Mouse (Mus musculus) limb, embryonic 10.5 days (tissue): ENCODE measurements around the gene Ankrd33b. TPM values are rescaled to one million over a fixed set of nuclear protein-coding genes. Genes with fewer than 3 reads are reported as not detected.

ENCODE experiments used
- DNase-seq: peaks from one replicate; pipeline ENCODE4 v3.0.0-alpha.2; 2017; ENCODE audit warnings: low spot score
- H3K27ac ChIP-seq: fragments of 300-500 bp; sonication (generic); 2 replicates; pipeline ENCODE4 v1.5.1; 2016; ENCODE audit warnings: mild to moderate bottlenecking
- H3K27me3 ChIP-seq: fragments of 300-500 bp; sonication (generic); 2 replicates; pipeline ENCODE4 v1.6.1; 2016; ENCODE audit warnings: low read depth, mild to moderate bottlenecking; ENCODE audit not compliant: poor library complexity, severe bottlenecking
- H3K36me3 ChIP-seq: fragments of 300-500 bp; sonication (generic); 2 replicates; pipeline ENCODE4 v1.6.1; 2016; ENCODE audit warnings: mild to moderate bottlenecking, moderate library complexity
- H3K4me1 ChIP-seq: fragments of 300-500 bp; sonication (generic); 2 replicates; pipeline ENCODE4 v1.6.1; 2016
- H3K4me3 ChIP-seq: fragments of 300-500 bp; sonication (generic); 2 replicates; pipeline ENCODE4 v1.5.1; 2016; ENCODE audit warnings: mild to moderate bottlenecking, moderate library complexity
- H3K9me3 ChIP-seq: fragments of 300-500 bp; sonication (generic); replicated peaks from 2 replicates; pipeline ENCODE4 v1.6.1; 2016; ENCODE audit warnings: mild to moderate bottlenecking
- WGBS: fragments of 180-500 bp; shearing (Covaris S2); methylation state at CpG from one replicate; pipeline ENCODE4 v1.1.7; 2016; 5-methylcytosine and 5-hydroxymethylcytosine counted together
- polyA plus RNA-seq: library from polyadenylated mRNA; unstranded; fragments of >200 nt; fragmentation: Nextera tagmentation; extraction: Ambion mirVana; gene quantifications from 2 replicates; pipeline ENCODE4 v1.2.1, GENCODE M21; 2016

Ankrd33b gene
- polyA plus RNA-seq, 1 experiment from 2014 or later: 0.39 TPM

DNA sequence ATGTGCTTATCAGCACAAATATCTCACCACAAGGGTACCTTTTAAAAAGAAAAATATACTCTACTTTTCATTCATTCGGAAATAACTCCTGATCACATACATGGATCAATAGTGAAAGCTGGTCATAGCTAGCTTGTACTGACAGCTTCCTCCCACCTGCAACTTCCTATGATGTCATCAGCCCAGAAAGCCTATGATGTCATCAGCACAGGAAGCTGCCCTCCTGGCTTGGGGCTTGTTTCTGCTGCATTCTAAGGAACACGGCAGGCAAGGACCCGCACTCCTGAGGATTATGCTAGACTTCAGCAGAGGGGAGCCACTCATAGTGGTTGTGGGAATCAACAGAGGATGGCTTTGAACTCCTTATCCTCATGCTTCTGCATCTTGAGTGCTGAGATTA, 63.2 kb downstream of the Ankrd33b start:
- no peaks in the 10 kb centered on the region for H3K36me3 ChIP-seq
- H3K4me1 ChIP-seq: peaks cover 26% of the 10 kb centered on the region
- WGBS: 85% methylated on average over 3 of the region's 3 CpGs
- H3K27ac ChIP-seq: no peak overlapping the region
- no peak for DNase-seq
- no peak overlapping the region for H3K4me3 ChIP-seq
- 0 out of 2 replicates have a peak, but pooled peaks cover 4% of the 10 kb centered on the region for H3K27me3 ChIP-seq
- no peaks in the 10 kb centered on the region for H3K9me3 ChIP-seq

DNA sequence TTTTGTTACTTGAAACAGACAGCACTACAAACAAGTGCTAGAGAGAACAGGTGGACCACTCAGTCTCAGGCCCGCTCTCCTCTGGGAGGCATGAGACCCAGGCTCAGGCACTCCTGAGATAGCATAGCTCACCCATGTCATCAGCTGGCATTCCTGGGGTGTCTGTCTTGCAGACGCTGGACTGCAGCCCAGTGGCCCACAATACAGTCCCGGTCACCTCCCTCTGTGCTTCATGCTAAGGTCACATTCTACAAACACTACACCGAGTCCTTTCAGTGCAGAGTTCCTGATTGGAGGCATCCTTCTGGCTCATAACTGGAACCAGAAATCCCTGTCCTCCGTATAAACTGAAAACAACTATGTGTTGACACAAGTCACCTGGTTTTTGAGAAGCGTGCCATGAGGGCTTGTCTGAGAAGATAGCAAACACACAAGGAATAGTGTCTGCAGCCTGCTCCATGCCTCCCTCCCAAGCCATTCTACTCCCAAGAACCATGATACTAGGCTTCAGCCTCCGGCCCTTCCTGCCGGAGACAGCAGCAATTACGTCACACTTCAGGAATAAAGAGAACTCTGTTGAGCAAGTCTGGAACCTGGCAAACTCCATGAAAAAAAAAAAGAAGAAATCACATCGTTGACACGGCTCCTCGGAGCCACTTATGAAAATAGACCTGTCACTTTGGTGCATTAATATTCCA, 65.1 kb downstream of the Ankrd33b start:
- 80% methylated on average over 12 of the region's 12 CpGs for WGBS
- Histone ChIP-seq H3K36me3 (no peaks in the 10 kb centered on the region), H3K27me3 (peaks cover 22% of the 10 kb centered on the region), H3K27ac (no peak overlapping the region), H3K4me1 (peaks cover 31% of the 10 kb centered on the region), H3K9me3 (no peaks in the 10 kb centered on the region), H3K4me3 (no peak overlapping the region)
- no peak for DNase-seq

- 64% methylated on average over 6 of the region's 6 CpGs for WGBS
- peaks cover 53% of the 10 kb centered on the region for H3K27me3 ChIP-seq
- H3K4me1 ChIP-seq: peaks cover 27% of the 10 kb centered on the region
- no peaks in the 10 kb centered on the region for H3K9me3 ChIP-seq
- no peak for DNase-seq
- no peaks in the 10 kb centered on the region for H3K36me3 ChIP-seq
- H3K4me3 ChIP-seq: no peak overlapping the region
- H3K27ac ChIP-seq: no peak overlapping the region
Measured at GRCm38 (mm10) chr15:31299258-31299917, 68.1 kb downstream of the Ankrd33b start.

- DNase-seq: no peak
- Histone ChIP-seq H3K4me1 (peaks cover 38% of the 10 kb centered on the region), H3K27ac (no peak overlapping the region), H3K4me3 (peak overlapping the region; percentile 39), H3K9me3 (no peaks in the 10 kb centered on the region), H3K36me3 (no peaks in the 10 kb centered on the region), H3K27me3 (peaks cover 56% of the 10 kb centered on the region)
- 24% methylated on average over 13 of the region's 13 CpGs for WGBS
Measured at GRCm38 (mm10) chr15:31297777-31298137, 69.8 kb downstream of the Ankrd33b start.

- H3K27ac ChIP-seq: no peak overlapping the region
- peaks cover 43% of the 10 kb centered on the region for H3K4me1 ChIP-seq
- WGBS: 7% methylated on average over 40 of the region's 40 CpGs
- H3K27me3 ChIP-seq: peaks cover 56% of the 10 kb centered on the region
- H3K4me3 ChIP-seq: peak overlapping the region; percentile 39
- H3K36me3 ChIP-seq: no peaks in the 10 kb centered on the region
- no peaks in the 10 kb centered on the region for H3K9me3 ChIP-seq
- peak; percentile 49 for DNase-seq
Measured at GRCm38 (mm10) chr15:31296882-31297776, 70.4 kb downstream of the Ankrd33b start.

DNA sequence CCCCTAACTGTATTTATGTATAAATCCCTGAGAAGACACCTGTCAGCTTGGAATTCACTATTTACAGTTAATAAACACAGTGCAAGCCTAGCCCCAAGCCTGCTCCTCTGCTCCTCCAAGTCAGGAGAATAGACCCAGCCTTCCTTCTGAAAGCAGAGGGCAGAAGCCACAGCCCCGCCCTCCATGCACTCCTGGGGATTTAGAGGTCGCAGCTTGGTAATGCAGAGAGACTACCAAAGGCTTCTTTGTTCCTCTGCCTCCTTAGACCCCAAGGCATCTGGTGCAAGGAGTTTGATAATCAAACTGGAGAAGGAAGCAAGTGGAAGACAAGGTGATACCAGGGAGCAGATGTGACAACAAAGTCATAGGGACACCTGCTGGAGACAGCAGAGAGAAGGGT, 73.2 kb downstream of the Ankrd33b start:
- H3K9me3 ChIP-seq: no peaks in the 10 kb centered on the region
- no peak overlapping the region for H3K4me3 ChIP-seq
- no peak for DNase-seq
- H3K36me3 ChIP-seq: no peaks in the 10 kb centered on the region
- no peak overlapping the region for H3K27ac ChIP-seq
- peaks cover 51% of the 10 kb centered on the region for H3K27me3 ChIP-seq
- peaks cover 32% of the 10 kb centered on the region for H3K4me1 ChIP-seq
- WGBS: 13% methylated on average over 2 of the region's 2 CpGs

- no peaks in the 10 kb centered on the region for H3K9me3 ChIP-seq
- no peak for DNase-seq
- 20% methylated on average over 3 of the region's 3 CpGs for WGBS
Measured at GRCm38 (mm10) chr15:31292627-31293026, 74.9 kb downstream of the Ankrd33b start.

GRCm38 (mm10) chr15:31285695-31286094, 81.8 kb downstream of the Ankrd33b start:
- Histone ChIP-seq H3K36me3 (no peaks in the 10 kb centered on the region), H3K9me3 (no peaks in the 10 kb centered on the region), H3K4me1 (no peaks in the 10 kb centered on the region), H3K27me3 (no peaks in the 10 kb centered on the region), H3K27ac (no peak overlapping the region), H3K4me3 (no peak overlapping the region)
- no peak for DNase-seq
- WGBS: 84% methylated on average over 3 of the region's 3 CpGs

More at GRCm38 (mm10) chr15:31292627-31293026, 74.9 kb downstream of the Ankrd33b start:
- Histone ChIP-seq H3K36me3 (no peaks in the 10 kb centered on the region), H3K27ac (peak overlapping the region; percentile 10; the same call in 1 of the 2 replicates), H3K27me3 (peaks cover 35% of the 10 kb centered on the region), H3K4me1 (peaks cover 29% of the 10 kb centered on the region), H3K4me3 (no peak overlapping the region)

DNA sequence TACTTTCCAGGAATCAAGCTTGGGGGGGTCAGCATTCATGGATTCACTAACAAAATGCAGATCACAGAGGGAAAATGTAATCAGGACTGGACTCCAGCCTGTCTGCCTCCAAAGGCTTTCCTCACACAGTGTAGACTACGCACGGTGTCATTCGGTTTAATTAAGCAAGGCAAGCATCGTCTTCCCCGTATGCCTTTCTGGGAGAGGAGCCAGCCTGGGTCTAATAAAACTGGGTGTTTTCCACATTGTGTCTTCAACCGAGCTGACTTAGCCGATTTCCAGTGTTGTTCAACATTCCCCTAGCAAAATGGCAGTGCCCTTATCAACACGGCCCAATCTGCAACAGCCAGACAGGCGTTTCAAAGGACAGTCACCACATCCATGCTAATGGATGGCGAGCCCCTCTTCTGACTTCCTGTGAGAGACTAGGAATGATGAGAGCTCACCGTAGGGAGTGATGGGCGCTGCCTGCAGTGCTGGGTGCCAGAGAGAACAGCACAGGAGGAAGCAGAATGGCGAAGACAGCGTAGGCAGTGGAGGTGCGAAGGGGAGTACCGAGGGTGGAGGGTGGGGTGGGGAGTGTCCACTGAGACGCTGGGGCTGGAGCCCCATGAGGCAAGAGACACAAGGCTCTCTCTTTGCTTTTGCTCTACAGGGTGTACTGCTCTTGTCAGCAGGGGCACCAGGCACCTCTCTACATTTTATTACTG, 82.4 kb downstream of the Ankrd33b start:
- no peaks in the 10 kb centered on the region for H3K9me3 ChIP-seq
- peaks cover under 1% of the 10 kb centered on the region; the same call in 1 of the 2 replicates for H3K4me1 ChIP-seq
- WGBS: 77% methylated on average over 17 of the region's 17 CpGs
- no peak overlapping the region for H3K4me3 ChIP-seq
- no peaks in the 10 kb centered on the region for H3K27me3 ChIP-seq
- no peak overlapping the region for H3K27ac ChIP-seq
- no peaks in the 10 kb centered on the region for H3K36me3 ChIP-seq
- no peak for DNase-seq

- peaks cover 10% of the 10 kb centered on the region for H3K4me1 ChIP-seq
- 69% methylated on average over 5 of the region's 5 CpGs for WGBS
- H3K27me3 ChIP-seq: no peaks in the 10 kb centered on the region
- H3K9me3 ChIP-seq: no peaks in the 10 kb centered on the region
- H3K4me3 ChIP-seq: no peak overlapping the region
- no peak for DNase-seq
- H3K36me3 ChIP-seq: no peaks in the 10 kb centered on the region
- H3K27ac ChIP-seq: no peak overlapping the region
Measured at GRCm38 (mm10) chr15:31284142-31284541, 83.4 kb downstream of the Ankrd33b start.

DNA sequence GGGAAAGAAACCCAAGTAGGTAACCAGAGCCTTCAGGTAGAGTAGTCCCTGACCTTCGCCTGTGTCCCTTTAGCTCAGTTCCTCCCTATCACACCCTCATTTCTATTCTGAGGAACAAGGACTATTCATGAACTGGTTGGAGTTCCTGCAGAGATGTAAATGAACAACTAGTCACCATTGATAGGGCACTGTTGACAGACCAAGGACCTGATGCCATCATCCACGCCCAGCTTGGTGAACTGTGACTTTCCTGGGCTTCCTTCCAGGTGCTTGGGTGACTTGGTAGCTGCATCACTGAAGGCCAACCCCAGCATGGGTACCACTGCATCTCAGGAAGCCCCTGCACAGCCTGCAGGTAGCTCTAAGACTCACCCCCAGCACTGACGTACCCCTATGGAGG, 85.2 kb downstream of the Ankrd33b start:
- WGBS: 83% methylated on average over 3 of the region's 3 CpGs
- H3K4me3 ChIP-seq: no peak overlapping the region

GRCm38 (mm10) chr15:31281830-31282229, 85.7 kb downstream of the Ankrd33b start:
- Histone ChIP-seq H3K4me3 (no peak overlapping the region), H3K4me1 (peaks cover 13% of the 10 kb centered on the region), H3K9me3 (no peaks in the 10 kb centered on the region), H3K27ac (no peak overlapping the region), H3K36me3 (no peaks in the 10 kb centered on the region), H3K27me3 (no peaks in the 10 kb centered on the region)
- WGBS: 78% methylated on average over 13 of the region's 13 CpGs
- no peak for DNase-seq

More for the DNA sequence above, 85.2 kb downstream of the Ankrd33b start:
- no peak overlapping the region for H3K27ac ChIP-seq
- H3K4me1 ChIP-seq: peaks cover 13% of the 10 kb centered on the region
- H3K27me3 ChIP-seq: no peaks in the 10 kb centered on the region
- no peaks in the 10 kb centered on the region for H3K36me3 ChIP-seq
- DNase-seq: no peak
- no peaks in the 10 kb centered on the region for H3K9me3 ChIP-seq
